Mouse (Mus musculus) lung, postnatal 0 days (tissue): Measurements from ENCODE around the gene Grsf1. TPM values are rescaled to one million over a fixed set of nuclear protein-coding genes. Genes with fewer than 3 reads are reported as not detected.

Experiments
- ATAC-seq: fragments of 200-750 bp; cut with Nextera tagmentation; 2 replicates; pipeline ENCODE4 v1.8.0; 2017; ENCODE audit warnings: moderate library complexity
- DNase-seq: peaks from one replicate; pipeline ENCODE4 v3.0.0-alpha.2; 2016; ENCODE audit warnings: low spot score
- H3K27ac ChIP-seq: fragments of 300-500 bp; sonication (generic); 2 replicates; pipeline ENCODE4 v1.5.1; 2014; ENCODE audit warnings: antibody characterized with exemption, mild to moderate bottlenecking, low read length, mixed read lengths
- H3K27me3 ChIP-seq: fragments of 300-500 bp; sonication (generic); replicated peaks from 2 replicates; pipeline ENCODE4 v1.6.1; 2014; ENCODE audit warnings: low read length, mixed read lengths; ENCODE audit not compliant: insufficient read depth
- H3K36me3 ChIP-seq: fragments of 300-500 bp; sonication (generic); 2 replicates; pipeline ENCODE4 v1.6.1; 2014; ENCODE audit warnings: low read length, mixed read lengths; ENCODE audit not compliant: insufficient read depth
- H3K4me1 ChIP-seq: fragments of 300-500 bp; sonication (generic); 2 replicates; pipeline ENCODE4 v1.6.1; 2014; ENCODE audit warnings: antibody characterized with exemption, low read depth, low read length, mixed read lengths; ENCODE audit not compliant: insufficient read depth
- H3K4me2 ChIP-seq: fragments of 300-500 bp; sonication (generic); replicated peaks from 2 replicates; pipeline ENCODE4 v1.6.1; 2014; ENCODE audit warnings: low read depth, mild to moderate bottlenecking, low read length, moderate library complexity, mixed read lengths
- H3K4me3 ChIP-seq: fragments of 300-500 bp; sonication (generic); 2 replicates; pipeline ENCODE4 v1.5.1; 2014; ENCODE audit warnings: low read depth, low read length
- H3K9ac ChIP-seq: fragments of 300-500 bp; sonication (generic); replicated peaks from 2 replicates; pipeline ENCODE4 v1.6.1; 2014; ENCODE audit warnings: low read depth, mild to moderate bottlenecking
- H3K9me3 ChIP-seq: fragments of 300-500 bp; sonication (generic); 2 replicates; pipeline ENCODE4 v1.6.1; 2016; ENCODE audit warnings: low read length, mixed read lengths
- CTCF ChIP-seq: IDR thresholded peaks from 2 replicates; pipeline ENCODE4 v1.5.1; 2016; ENCODE audit warnings: antibody characterized with exemption, mild to moderate bottlenecking
- EP300 ChIP-seq: IDR thresholded peaks from 2 replicates; pipeline ENCODE4 v1.6.1; 2016; ENCODE audit warnings: antibody characterized with exemption, mild to moderate bottlenecking, control low read depth
- WGBS: fragments of 180-500 bp; shearing (Covaris S2); extraction: QIAGEN DNeasy Blood & Tissue Kit; methylation state at CpG from one replicate; pipeline ENCODE4 v1.1.7; 2014; 5-methylcytosine and 5-hydroxymethylcytosine counted together
- polyA plus RNA-seq: library from polyadenylated mRNA; unstranded; fragments of >200 nt; fragmentation: Nextera tagmentation; extraction: Ambion mirVana; gene quantifications from 2 replicates; pipeline ENCODE4 v1.2.1, GENCODE M21; 2015

Gene Grsf1
- polyA plus RNA-seq, 1 experiment from 2014 or later: 46.0 TPM

DNA sequence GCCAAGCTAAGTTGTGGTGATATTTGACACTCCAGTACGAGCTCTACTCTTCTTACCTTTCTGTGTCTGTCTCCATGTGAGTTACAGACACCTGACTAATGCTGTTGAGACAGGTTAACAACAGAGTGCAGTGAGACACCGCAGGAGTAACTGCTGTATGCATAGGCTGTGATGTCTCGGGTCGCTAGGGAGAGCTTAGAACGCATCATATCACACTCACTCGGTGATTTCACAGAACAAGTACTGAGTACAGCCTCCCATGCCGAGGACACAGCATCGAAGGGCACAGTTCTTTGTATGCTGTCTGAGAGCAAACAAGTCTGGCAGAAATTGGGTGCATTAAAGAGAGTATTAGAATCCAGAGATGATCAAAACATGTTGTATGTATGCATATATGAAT is 46.0 kb downstream of the Grsf1 start:
- H3K4me3 ChIP-seq: no peak overlapping the region
- no peaks in the 10 kb centered on the region for H3K27me3 ChIP-seq
- H3K4me1 ChIP-seq: no peaks in the 10 kb centered on the region
- H3K9me3 ChIP-seq: no peaks in the 10 kb centered on the region
- DNase-seq (no peak), ATAC-seq (no peak)
- TF ChIP-seq EP300 (no peak), CTCF (no peak)
- 74% methylated on average over 8 of the region's 8 CpGs for WGBS
- H3K27ac ChIP-seq: no peak overlapping the region
- no peak overlapping the region for H3K4me2 ChIP-seq
- H3K9ac ChIP-seq: no peak overlapping the region
- H3K36me3 ChIP-seq: no peaks in the 10 kb centered on the region; the same call in 1 of the 2 replicates

DNA sequence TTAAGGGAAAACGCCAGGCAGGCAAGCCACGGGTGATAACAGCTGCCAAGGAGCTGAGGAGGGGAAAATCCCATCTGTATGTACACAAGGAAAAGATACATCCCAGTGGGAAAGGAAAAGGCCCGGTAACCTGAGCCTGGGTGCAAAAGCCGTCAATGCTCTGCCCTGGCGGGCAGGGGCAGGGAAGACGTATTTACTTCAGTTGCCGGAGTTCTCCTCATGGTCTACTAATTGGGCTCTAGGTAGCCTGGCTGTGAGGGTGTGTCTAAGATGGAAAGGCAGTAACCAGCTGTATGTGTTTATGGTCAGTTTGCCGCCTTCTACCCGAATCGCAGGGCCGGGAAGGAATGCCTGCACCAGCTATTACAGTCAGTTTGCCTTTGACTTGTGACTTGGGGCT is 46.8 kb downstream of the Grsf1 start:
- H3K9ac ChIP-seq: no peak overlapping the region
- ATAC-seq: no peak
- no peak for TF ChIP-seq CTCF
- no peak for DNase-seq
- H3K4me3 ChIP-seq: no peak overlapping the region
- WGBS: 58% methylated on average over 11 of the region's 11 CpGs
- H3K9me3 ChIP-seq: no peaks in the 10 kb centered on the region
- H3K4me2 ChIP-seq: no peak overlapping the region
- no peak overlapping the region for H3K27ac ChIP-seq
- H3K4me1 ChIP-seq: no peaks in the 10 kb centered on the region
- H3K27me3 ChIP-seq: no peaks in the 10 kb centered on the region
- H3K36me3 ChIP-seq: no peaks in the 10 kb centered on the region; the same call in 1 of the 2 replicates

DNA sequence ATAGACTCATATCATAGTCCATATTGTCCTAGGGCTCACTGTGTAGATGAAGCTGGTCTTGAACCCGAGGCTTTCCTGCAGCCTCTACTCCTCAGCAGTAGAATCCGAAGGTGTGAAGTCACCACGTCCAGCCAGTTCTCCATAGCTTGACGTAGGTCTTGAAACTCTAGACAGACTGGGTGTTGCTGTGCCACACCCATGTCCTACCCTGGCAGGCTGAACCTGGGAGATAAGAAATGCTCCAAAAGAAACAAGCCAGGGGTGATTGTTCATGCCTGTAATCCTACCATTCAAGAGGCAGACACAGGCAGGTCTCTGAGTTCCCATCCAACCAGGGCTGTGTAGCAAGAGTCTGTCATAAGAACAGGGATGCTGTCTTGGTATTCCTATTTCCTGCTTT is 48.4 kb downstream of the Grsf1 start:
- Histone ChIP-seq H3K4me3 (no peak overlapping the region), H3K27ac (no peak overlapping the region), H3K9me3 (no peaks in the 10 kb centered on the region), H3K27me3 (no peaks in the 10 kb centered on the region), H3K4me2 (no peak overlapping the region), H3K9ac (no peak overlapping the region), H3K36me3 (no peaks in the 10 kb centered on the region; the same call in 1 of the 2 replicates), H3K4me1 (no peaks in the 10 kb centered on the region)
- 78% methylated on average over 4 of the region's 4 CpGs for WGBS
- DNase-seq: no peak
- TF ChIP-seq EP300 (no peak), CTCF (no peak)
- no peak for ATAC-seq

DNA sequence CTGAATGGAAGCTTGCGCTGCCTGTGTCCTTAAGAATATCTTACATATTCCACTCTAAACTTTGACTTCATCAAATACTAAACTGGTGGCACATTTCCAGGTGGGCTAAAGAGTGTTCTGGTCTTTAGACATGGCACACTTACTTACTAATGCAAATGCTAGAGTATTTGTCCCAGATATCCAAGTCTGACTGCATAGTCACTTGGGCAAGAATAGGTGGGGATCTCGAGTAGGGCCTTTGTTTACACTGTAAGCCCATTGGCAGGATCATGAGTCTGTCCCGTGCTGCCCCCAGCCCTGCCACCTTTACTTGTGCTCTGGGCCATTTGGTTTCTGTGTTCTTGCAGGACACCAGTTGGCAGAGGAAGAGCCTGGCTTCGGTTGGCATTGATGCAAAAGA is 59.0 kb downstream of the Grsf1 start:
- DNase-seq: peak; percentile 67
- Histone ChIP-seq H3K9me3 (no peaks in the 10 kb centered on the region), H3K4me1 (no peaks in the 10 kb centered on the region), H3K36me3 (no peaks in the 10 kb centered on the region), H3K27ac (no peak overlapping the region), H3K4me2 (no peak overlapping the region), H3K9ac (no peak overlapping the region), H3K4me3 (no peak overlapping the region), H3K27me3 (no peaks in the 10 kb centered on the region)
- TF ChIP-seq EP300 (no peak), CTCF (no peak)
- WGBS: 59% methylated on average over 4 of the region's 4 CpGs
- peak; percentile 84 for ATAC-seq

DNA sequence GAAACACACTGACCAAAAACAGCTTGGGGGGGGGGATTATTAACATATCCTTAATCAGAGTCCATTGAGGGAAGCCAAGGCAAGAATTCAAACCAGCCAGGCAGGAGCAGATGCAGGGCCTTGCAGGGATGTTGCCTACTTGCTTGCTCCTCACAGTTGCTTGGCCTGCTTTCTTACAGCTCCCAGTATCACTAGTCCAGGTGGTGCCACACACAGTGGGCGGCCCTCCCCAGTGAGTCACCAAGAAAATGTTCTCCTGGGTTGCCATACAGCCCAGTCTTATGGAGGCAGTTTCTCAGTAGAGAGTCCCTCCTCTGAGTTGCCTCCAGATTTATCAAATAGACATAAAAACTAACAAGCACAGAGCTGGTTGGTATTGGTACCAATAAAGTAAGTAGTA is 61.8 kb downstream of the Grsf1 start:
- Histone ChIP-seq H3K9ac (no peak overlapping the region), H3K9me3 (no peaks in the 10 kb centered on the region), H3K4me3 (no peak overlapping the region), H3K4me2 (no peak overlapping the region), H3K27me3 (no peaks in the 10 kb centered on the region), H3K4me1 (no peaks in the 10 kb centered on the region), H3K27ac (no peak overlapping the region), H3K36me3 (no peaks in the 10 kb centered on the region)
- WGBS: 100% methylated on average over 1 of the region's 1 CpGs
- no peak for TF ChIP-seq CTCF
- no peak for TF ChIP-seq EP300
- no peak for ATAC-seq
- no peak for DNase-seq

Other genes with a start within 250 kb of the Grsf1 start
- gene Ambn, start 220.2 kb downstream of the Grsf1 start, polyA plus RNA-seq: not detected in 2 replicates
- not detected in 2 replicates for gene Enam, start 188.2 kb downstream of the Grsf1 start, polyA plus RNA-seq
- 0.19 TPM in 1 of 2 replicates, not detected in the other for gene Jchain, start 148.3 kb downstream of the Grsf1 start, polyA plus RNA-seq
- 36.4 and 44.0 TPM in 2 replicates for gene Utp3, start 121.7 kb downstream of the Grsf1 start, polyA plus RNA-seq
- gene Rufy3, start 111.1 kb downstream of the Grsf1 start, polyA plus RNA-seq: 7.5 and 8.4 TPM in 2 replicates
- gene Mob1b, start 44.7 kb upstream of the Grsf1 start, polyA plus RNA-seq: 9.7 and 10.8 TPM in 2 replicates
- gene Dck, start 88.8 kb upstream of the Grsf1 start, polyA plus RNA-seq: 7.2 and 7.8 TPM in 2 replicates
- gene Slc4a4, start 210.6 kb upstream of the Grsf1 start, polyA plus RNA-seq: 2.9 and 4.0 TPM in 2 replicates